Mouse (Mus musculus) adrenal gland, postnatal 0 days (tissue): ENCODE data around the gene Defb25. TPM values are rescaled to one million over a fixed set of nuclear protein-coding genes. Genes with fewer than 3 reads are reported as not detected.

ENCODE experiments used
- polyA plus RNA-seq: library from polyadenylated mRNA; unstranded; fragments of >200 nt; fragmentation: Nextera tagmentation; extraction: Ambion mirVana; gene quantifications from 2 replicates; pipeline ENCODE4 v1.2.1, GENCODE M21; 2015

Gene Defb25
- 4.1 and 5.2 TPM in 2 replicates for polyA plus RNA-seq

GRCm38 (mm10) chr2:152622953-152623352 lies at the start of gene Defb25:
Gene Defb25 (minus strand): TSS chr2:152623053.

DNA sequence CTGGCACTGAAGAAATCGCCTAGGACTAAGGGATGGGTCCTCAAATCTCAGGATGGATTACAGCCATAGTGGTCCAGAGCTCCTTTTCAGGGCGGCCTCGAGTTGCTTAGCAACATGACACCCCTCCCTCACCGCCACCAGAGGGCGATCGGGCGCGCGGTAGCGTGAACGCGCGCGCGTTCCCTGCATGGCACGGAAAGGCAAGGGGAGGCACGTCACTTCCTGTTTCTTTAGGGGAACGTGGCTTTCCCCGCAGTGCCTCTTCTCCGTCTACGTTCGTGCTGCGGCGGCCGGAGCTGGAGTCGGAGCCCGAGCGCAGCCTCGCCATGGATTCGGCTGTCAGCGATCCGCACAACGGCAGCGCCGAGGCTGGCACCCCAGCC lies 46.4 kb upstream of the Defb25 start, which contains the start of gene H13:
H13 (plus strand) TSS at position 206 of the 383 bp plus-strand sequence.

GRCm38 (mm10) chr2:152626774-152627591 lies 4.1 kb upstream of the Defb25 start, which contains the start of gene Rem1:
Gene Rem1 (plus strand): TSS chr2:152626951.

DNA sequence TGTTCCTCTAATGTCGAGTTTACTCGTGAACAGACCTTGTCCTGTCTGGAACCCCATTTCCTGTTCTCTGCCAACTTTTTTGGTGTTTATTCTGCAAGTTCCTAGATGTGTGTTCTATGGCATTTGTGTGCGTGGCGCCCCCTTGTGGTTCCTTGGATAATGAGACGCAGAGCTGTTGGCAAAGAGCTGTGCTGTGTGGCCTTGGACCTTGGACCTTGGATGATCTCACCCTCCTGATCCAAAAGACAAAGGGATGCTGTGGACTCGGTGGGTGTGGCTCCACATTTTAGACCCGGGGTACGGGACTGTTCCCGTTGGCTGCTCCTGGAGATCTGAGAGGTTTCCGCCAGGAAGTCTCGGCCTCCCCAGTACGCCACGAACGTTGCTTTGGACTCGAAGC lies 18.8 kb downstream of the Defb25 start, which contains the start of gene Defb36:
Defb36 (plus strand) TSS at position 271 of the 400 bp plus-strand sequence.

GRCm38 (mm10) chr2:152599299-152599698 lies 23.6 kb downstream of the Defb25 start, which contains the start of gene Defb45:
Gene Defb45 (minus strand): TSS chr2:152599399.

DNA sequence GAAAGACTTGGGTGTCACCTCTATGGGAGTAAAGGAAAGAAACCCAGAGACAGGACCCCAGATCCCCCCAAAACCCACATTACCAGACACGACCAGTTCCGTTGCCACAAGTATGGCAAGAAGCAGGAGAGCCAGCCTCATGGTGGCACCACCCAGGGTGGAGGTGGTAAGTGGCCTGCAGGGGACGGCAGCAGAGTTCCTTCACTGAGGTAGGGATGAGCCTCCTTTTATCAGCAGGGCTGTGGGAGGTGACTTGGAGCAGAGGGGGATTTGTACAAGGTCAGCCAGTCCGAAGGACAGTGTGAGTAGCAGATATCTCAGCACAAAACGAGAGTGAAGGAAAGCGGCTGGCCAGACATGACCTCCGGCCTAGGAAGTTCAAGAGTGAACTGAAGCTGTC lies 42.7 kb downstream of the Defb25 start, which contains the start of gene Defb19:
Defb19 (minus strand) TSS at position 206 of the 400 bp plus-strand sequence.

Other genes with a start within 250 kb of the Defb25 start
- 7.9 and 13.9 TPM in 2 replicates for gene Nrsn2, start 246.4 kb downstream of the Defb25 start, polyA plus RNA-seq
- gene Sox12, start 225.0 kb downstream of the Defb25 start, polyA plus RNA-seq: 6.8 and 6.9 TPM in 2 replicates
- gene Zcchc3, start 208.0 kb downstream of the Defb25 start, polyA plus RNA-seq: 16.3 and 19.2 TPM in 2 replicates
- 0.54 and 0.61 TPM in 2 replicates for gene 6820408C15Rik, start 207.5 kb downstream of the Defb25 start, polyA plus RNA-seq
- not detected in 2 replicates for gene Defb23, start 158.4 kb downstream of the Defb25 start, polyA plus RNA-seq
- gene Defb20, start 146.0 kb downstream of the Defb25 start, polyA plus RNA-seq: not detected in 2 replicates
- gene Defb22, start 132.9 kb downstream of the Defb25 start, polyA plus RNA-seq: not detected in 2 replicates
- not detected in 2 replicates for gene Defb26, start 111.4 kb downstream of the Defb25 start, polyA plus RNA-seq
- not detected in 2 replicates for gene Defb28, start 104.8 kb downstream of the Defb25 start, polyA plus RNA-seq
- gene Defb29, start 83.0 kb downstream of the Defb25 start, polyA plus RNA-seq: 0.41 TPM in 1 of 2 replicates, not detected in the other
- gene Gm17416, start 53.7 kb downstream of the Defb25 start, polyA plus RNA-seq: not detected in 2 replicates
- not detected in 2 replicates for gene Defb21, start 50.3 kb downstream of the Defb25 start, polyA plus RNA-seq
- 10.1 and 18.3 TPM in 2 replicates for gene Defb19, start 42.7 kb downstream of the Defb25 start, polyA plus RNA-seq
- gene Defb45, start 23.7 kb downstream of the Defb25 start, polyA plus RNA-seq: not detected in 2 replicates
- gene Defb36, start 18.7 kb downstream of the Defb25 start, polyA plus RNA-seq: 9.0 and 10.7 TPM in 2 replicates
- 8.9 and 10.3 TPM in 2 replicates for gene Rem1, start 3.9 kb upstream of the Defb25 start, polyA plus RNA-seq
- 141 and 183 TPM in 2 replicates for gene H13, start 46.4 kb upstream of the Defb25 start, polyA plus RNA-seq
- 52.4 and 57.4 TPM in 2 replicates for gene Mcts2, start 64.0 kb upstream of the Defb25 start, polyA plus RNA-seq
- 91.1 and 97.3 TPM in 2 replicates for gene Id1, start 113.2 kb upstream of the Defb25 start, polyA plus RNA-seq
- gene Cox4i2, start 131.1 kb upstream of the Defb25 start, polyA plus RNA-seq: 10.2 and 12.2 TPM in 2 replicates
- gene Bcl2l1, start 208.7 kb upstream of the Defb25 start, polyA plus RNA-seq: 59.1 and 59.8 TPM in 2 replicates
- 17.0 and 17.4 TPM in 2 replicates for gene Tpx2, start 224.9 kb upstream of the Defb25 start, polyA plus RNA-seq